Mouse (Mus musculus): ENCODE measurements around the gene Trip10. TPM values are rescaled to one million over a fixed set of nuclear protein-coding genes. Genes with fewer than 3 reads are reported as not detected.
A peak's percentile ranks its signal among the peaks of the same experiment; 100 is the strongest.

The Trip10 gene
- polyA plus RNA-seq, 1 experiment = 61.1 TPM

DNA sequence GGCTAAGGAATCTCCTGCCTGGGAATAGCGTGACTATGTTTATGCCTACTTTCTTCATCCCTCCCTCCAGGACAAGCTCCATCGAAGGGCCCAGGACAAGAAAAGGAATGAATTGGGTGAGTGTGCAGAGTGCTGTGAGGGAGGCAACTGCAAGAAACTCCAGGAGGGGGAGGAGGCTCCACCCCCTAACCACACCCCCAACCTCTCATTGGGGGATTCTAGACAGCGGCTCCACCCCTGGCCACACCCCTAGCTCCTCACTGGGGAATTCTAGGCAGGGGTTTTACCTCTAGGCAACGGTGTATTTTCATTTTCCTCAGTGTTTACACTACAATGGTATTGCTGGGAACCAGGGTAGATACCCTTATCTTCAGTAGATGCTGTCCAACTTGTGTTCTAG is 56.3 kb downstream of the Trip10 start:
- H3K4me3 ChIP-seq (ENCODE audit: low read depth, low read length) = no peak overlapping the region
- H3K36me3 ChIP-seq (ENCODE audit: control insufficient read depth, insufficient read depth, low read length, poor library complexity, severe bottlenecking) = no peaks in the 10 kb centered on the region
- H3K9ac ChIP-seq (ENCODE audit: low read depth, poor library complexity, severe bottlenecking) = no peak overlapping the region
- H3K9me3 ChIP-seq (replicated peaks; ENCODE audit: control insufficient read depth, insufficient read depth, low read length, poor library complexity, severe bottlenecking) = no peaks in the 10 kb centered on the region
- H3K27ac ChIP-seq (ENCODE audit: insufficient read depth, low read length) = no peak overlapping the region
- no peaks in the 10 kb centered on the region for H3K4me1 ChIP-seq (ENCODE audit: control insufficient read depth, insufficient read depth, low read length)
- H3K27me3 ChIP-seq (ENCODE audit: control insufficient read depth, insufficient read depth, low read length, poor library complexity, severe bottlenecking) = no peaks in the 10 kb centered on the region
- no peak for TF ChIP-seq EP300 (IDR thresholded peaks at IDR 0.05; ENCODE audit: insufficient read depth, low read depth, low read length)
- no peak for TF ChIP-seq CTCF (IDR thresholded peaks at IDR 0.05; ENCODE audit: low read depth, low read length)
- no peak for TF ChIP-seq POLR2A (IDR thresholded peaks at IDR 0.05; ENCODE audit: insufficient read depth, low read length)

DNA sequence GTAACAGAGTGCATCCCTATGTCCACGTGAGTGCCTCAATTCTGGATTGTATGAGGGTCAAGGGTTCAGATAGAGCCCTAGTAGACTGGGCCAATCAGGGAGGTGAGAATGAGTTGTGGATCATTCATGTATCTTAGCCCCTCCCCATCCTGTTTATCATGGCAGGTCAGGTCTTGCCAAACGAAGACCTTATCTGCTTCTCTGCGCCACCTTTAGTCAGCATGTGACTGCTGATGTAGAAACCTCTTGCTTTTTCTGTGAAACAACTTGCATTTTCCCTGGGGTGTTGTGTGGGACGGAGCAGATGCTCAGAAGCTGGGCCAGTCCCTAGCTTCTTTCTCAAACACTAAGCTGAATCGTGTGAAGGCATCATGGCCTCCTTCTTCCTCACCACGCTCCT is 57.8 kb downstream of the Trip10 start:
- Histone ChIP-seq H3K36me3 (ENCODE audit: control insufficient read depth, insufficient read depth, low read length, poor library complexity, severe bottlenecking) (no peaks in the 10 kb centered on the region), H3K9ac (ENCODE audit: low read depth, poor library complexity, severe bottlenecking) (no peak overlapping the region), H3K4me3 (ENCODE audit: low read depth, low read length) (no peak overlapping the region), H3K27ac (ENCODE audit: insufficient read depth, low read length) (no peak overlapping the region), H3K27me3 (ENCODE audit: control insufficient read depth, insufficient read depth, low read length, poor library complexity, severe bottlenecking) (no peaks in the 10 kb centered on the region), H3K4me1 (ENCODE audit: control insufficient read depth, insufficient read depth, low read length) (no peaks in the 10 kb centered on the region), H3K9me3 (replicated peaks; ENCODE audit: control insufficient read depth, insufficient read depth, low read length, poor library complexity, severe bottlenecking) (no peaks in the 10 kb centered on the region)
- TF ChIP-seq CTCF (IDR thresholded peaks at IDR 0.05; ENCODE audit: low read depth, low read length) (no peak), EP300 (IDR thresholded peaks at IDR 0.05; ENCODE audit: insufficient read depth, low read depth, low read length) (no peak), POLR2A (IDR thresholded peaks at IDR 0.05; ENCODE audit: insufficient read depth, low read length) (no peak)

DNA sequence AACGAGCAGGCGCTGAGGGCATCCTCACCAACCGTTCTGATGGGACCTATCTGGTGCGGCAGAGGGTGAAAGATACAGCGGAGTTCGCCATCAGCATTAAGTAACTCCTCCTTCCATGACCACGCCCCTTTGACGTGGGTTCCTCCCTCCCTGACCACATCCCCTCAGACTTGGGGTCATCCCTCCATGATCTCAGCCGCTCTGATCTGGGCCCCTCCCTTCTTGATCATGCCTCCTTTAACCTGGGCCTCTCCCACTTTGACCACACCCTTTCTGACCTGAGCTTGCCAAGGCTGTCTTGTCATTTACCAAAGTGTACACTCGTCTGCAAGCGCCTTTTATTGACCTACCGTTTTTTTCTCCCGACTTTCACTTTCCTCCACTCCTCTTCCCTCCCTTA is 62.5 kb downstream of the Trip10 start:
- Histone ChIP-seq H3K4me1 (ENCODE audit: control insufficient read depth, insufficient read depth, low read length) (no peaks in the 10 kb centered on the region), H3K36me3 (ENCODE audit: control insufficient read depth, insufficient read depth, low read length, poor library complexity, severe bottlenecking) (no peaks in the 10 kb centered on the region), H3K9ac (ENCODE audit: low read depth, poor library complexity, severe bottlenecking) (no peak overlapping the region), H3K9me3 (replicated peaks; ENCODE audit: control insufficient read depth, insufficient read depth, low read length, poor library complexity, severe bottlenecking) (no peaks in the 10 kb centered on the region), H3K27me3 (ENCODE audit: control insufficient read depth, insufficient read depth, low read length, poor library complexity, severe bottlenecking) (no peaks in the 10 kb centered on the region), H3K27ac (ENCODE audit: insufficient read depth, low read length) (no peak overlapping the region), H3K4me3 (ENCODE audit: low read depth, low read length) (peak overlapping the region; percentile 28; the same call in 1 of the 2 replicates)
- TF ChIP-seq EP300 (IDR thresholded peaks at IDR 0.05; ENCODE audit: insufficient read depth, low read depth, low read length) = no peak
- TF ChIP-seq POLR2A (IDR thresholded peaks at IDR 0.05; ENCODE audit: insufficient read depth, low read length) = no peak
- no peak for TF ChIP-seq CTCF (IDR thresholded peaks at IDR 0.05; ENCODE audit: low read depth, low read length)

Other genes with a start within 250 kb of the Trip10 start
- gene Pspn, start 249.4 kb upstream of the Trip10 start, polyA plus RNA-seq (2011; ENCODE audit: insufficient read depth, insufficient read length, low read depth, missing spikeins) = not detected in 2 replicates
- 70.2 and 74.1 TPM in 2 replicates for gene Gtf2f1, start 238.2 kb upstream of the Trip10 start, polyA plus RNA-seq (2011; ENCODE audit: insufficient read depth, insufficient read length, low read depth, missing spikeins)
- 0.56 TPM in 1 of 2 replicates, not detected in the other for gene Gm17949, start 238.0 kb upstream of the Trip10 start, polyA plus RNA-seq (2011; ENCODE audit: insufficient read depth, insufficient read length, low read depth, missing spikeins)
- 166 and 176 TPM in 2 replicates for gene Khsrp, start 217.9 kb upstream of the Trip10 start, polyA plus RNA-seq (2011; ENCODE audit: insufficient read depth, insufficient read length, low read depth, missing spikeins)
- gene Slc25a41, start 207.8 kb upstream of the Trip10 start, polyA plus RNA-seq (2011; ENCODE audit: insufficient read depth, insufficient read length, low read depth, missing spikeins) = not detected in 2 replicates
- 53.5 and 57.7 TPM in 2 replicates for gene Crb3, start 190.3 kb upstream of the Trip10 start, polyA plus RNA-seq (2011; ENCODE audit: insufficient read depth, insufficient read length, low read depth, missing spikeins)
- 24.2 and 24.5 TPM in 2 replicates for gene Slc25a23, start 189.6 kb upstream of the Trip10 start, polyA plus RNA-seq (2011; ENCODE audit: insufficient read depth, insufficient read length, low read depth, missing spikeins)
- 6.6 and 8.9 TPM in 2 replicates for gene Dennd1c, start 170.9 kb upstream of the Trip10 start, polyA plus RNA-seq (2011; ENCODE audit: insufficient read depth, insufficient read length, low read depth, missing spikeins)
- gene Tubb4a, start 161.7 kb upstream of the Trip10 start, polyA plus RNA-seq (2011; ENCODE audit: insufficient read depth, insufficient read length, low read depth, missing spikeins) = 5.8 and 12.6 TPM in 2 replicates
- gene Tnfsf9, start 144.1 kb upstream of the Trip10 start, polyA plus RNA-seq (2011; ENCODE audit: insufficient read depth, insufficient read length, low read depth, missing spikeins) = 8.1 and 9.1 TPM in 2 replicates
- not detected in 2 replicates for gene Cd70, start 99.7 kb upstream of the Trip10 start, polyA plus RNA-seq (2011; ENCODE audit: insufficient read depth, insufficient read length, low read depth, missing spikeins)
- gene Tnfsf14, start 55.3 kb upstream of the Trip10 start, polyA plus RNA-seq (2011; ENCODE audit: insufficient read depth, insufficient read length, low read depth, missing spikeins) = not detected in 2 replicates
- gene C3, start 21.3 kb upstream of the Trip10 start, polyA plus RNA-seq (2011; ENCODE audit: insufficient read depth, insufficient read length, low read depth, missing spikeins) = 0.94 TPM in 1 of 2 replicates, not detected in the other
- 13.1 and 14.2 TPM in 2 replicates for gene Gpr108, start 1.0 kb upstream of the Trip10 start, polyA plus RNA-seq (2011; ENCODE audit: insufficient read depth, insufficient read length, low read depth, missing spikeins)
- not detected in 2 replicates for gene Vav1, start 29.6 kb downstream of the Trip10 start, polyA plus RNA-seq (2011; ENCODE audit: insufficient read depth, insufficient read length, low read depth, missing spikeins)
- not detected in 2 replicates for gene Adgre1, start 109.2 kb downstream of the Trip10 start, polyA plus RNA-seq (2011; ENCODE audit: insufficient read depth, insufficient read length, low read depth, missing spikeins)